Mouse (Mus musculus): ENCODE measurements around the gene Stt3b. TPM values are rescaled to one million over a fixed set of nuclear protein-coding genes. Genes with fewer than 3 reads are reported as not detected.

Stt3b gene
- polyA plus RNA-seq, 1 experiment from 2014 or later = 104 TPM

DNA sequence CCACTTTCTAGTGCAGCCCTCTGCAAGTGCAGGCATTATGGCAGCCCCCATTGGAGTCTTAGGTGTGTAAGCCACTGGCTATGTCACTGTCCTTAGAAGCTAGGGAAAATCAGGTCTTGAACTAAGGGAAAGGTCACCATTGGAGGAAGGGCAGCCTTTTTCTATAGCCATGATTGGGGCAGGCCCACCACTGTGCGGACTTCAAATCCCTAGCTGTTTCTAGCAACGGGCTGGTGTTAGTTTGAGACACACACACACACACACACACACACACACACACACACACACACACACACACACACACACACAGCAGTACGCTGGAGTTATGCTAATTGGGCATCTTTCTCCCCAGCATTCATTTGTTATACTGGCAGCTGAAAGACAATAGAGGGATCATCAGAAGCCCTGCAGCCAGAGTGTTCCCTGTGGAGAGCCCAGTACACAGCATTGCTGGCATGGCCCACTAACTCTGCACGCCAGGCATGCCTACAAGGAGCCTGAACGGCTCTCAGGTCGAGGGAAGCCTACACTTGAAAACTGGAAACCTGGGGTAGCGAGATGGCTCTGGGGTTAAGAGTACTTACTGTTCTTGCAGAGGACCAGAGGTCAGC, 85.4 kb downstream of the Stt3b start:
- peak; percentile 80 for ATAC-seq (ENCODE audit: low read depth)
- 27% methylated on average over 7 of the region's 7 CpGs for WGBS
- no peak overlapping the region for H3K9ac ChIP-seq

DNA sequence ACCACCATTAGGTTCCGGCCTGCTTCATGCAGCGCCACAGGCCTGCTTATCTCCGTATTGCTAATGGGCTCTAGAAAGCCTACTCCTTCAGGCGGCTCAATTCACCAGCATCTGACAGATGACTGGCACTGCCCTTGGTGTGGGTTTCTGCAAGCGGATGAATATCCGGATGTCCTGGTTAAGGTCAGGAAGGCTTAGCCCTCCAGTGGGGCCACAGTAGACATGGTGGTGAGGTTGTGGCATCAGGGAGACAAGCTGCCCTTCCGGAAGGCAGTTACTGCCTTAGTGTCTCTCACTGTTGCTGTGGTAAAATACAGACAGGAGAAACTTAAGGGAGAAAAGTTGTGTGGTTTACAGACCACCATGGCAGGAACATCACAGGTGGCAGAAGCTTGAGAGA, 89.0 kb downstream of the Stt3b start:
- no peaks in the 10 kb centered on the region for H3K36me3 ChIP-seq
- no peaks in the 10 kb centered on the region for H3K27me3 ChIP-seq
- H3K27ac ChIP-seq (replicated peaks) = no peak overlapping the region
- no peak overlapping the region for H3K4me3 ChIP-seq
- H3K4me1 ChIP-seq (replicated peaks) = 0 out of 2 replicates have a peak, but pooled peaks cover 9% of the 10 kb centered on the region
- no peak for ATAC-seq (ENCODE audit: low read depth)
- 93% methylated on average over 7 of the region's 7 CpGs for WGBS
- no peak overlapping the region for H3K9ac ChIP-seq
- no peak overlapping the region for H3K4me2 ChIP-seq
- H3K9me3 ChIP-seq = no peaks in the 10 kb centered on the region

More for the DNA sequence above, 85.4 kb downstream of the Stt3b start:
- H3K27ac ChIP-seq (replicated peaks) = no peak overlapping the region
- no peaks in the 10 kb centered on the region for H3K36me3 ChIP-seq
- no peaks in the 10 kb centered on the region for H3K27me3 ChIP-seq
- no peak overlapping the region for H3K4me2 ChIP-seq
- no peaks in the 10 kb centered on the region for H3K9me3 ChIP-seq
- H3K4me3 ChIP-seq = no peak overlapping the region
- H3K4me1 ChIP-seq (replicated peaks) = peaks cover 9% of the 10 kb centered on the region; the same call in 1 of the 2 replicates

DNA sequence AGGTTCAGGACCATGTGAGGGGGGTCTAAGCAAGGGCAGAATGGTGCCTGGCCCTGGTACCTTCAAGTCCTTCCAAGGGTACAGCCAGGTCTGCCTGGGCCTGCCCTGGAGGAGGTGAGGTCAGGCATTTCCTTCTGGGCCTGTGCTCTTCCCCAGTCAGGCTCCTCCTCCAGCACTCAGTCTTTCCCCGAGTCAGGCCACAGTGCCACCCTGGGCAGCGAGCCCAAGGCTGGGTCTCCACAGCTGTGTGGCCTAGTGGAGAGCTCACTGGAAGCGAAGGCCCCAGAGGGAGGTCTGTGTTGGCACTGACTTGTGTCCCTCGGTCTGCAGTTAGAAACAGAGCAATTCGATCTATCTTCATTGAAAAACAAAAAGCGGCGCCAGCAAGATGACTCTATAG, 89.8 kb downstream of the Stt3b start:
- H3K36me3 ChIP-seq = no peaks in the 10 kb centered on the region
- no peaks in the 10 kb centered on the region for H3K27me3 ChIP-seq
- no peak overlapping the region for H3K9ac ChIP-seq
- H3K4me3 ChIP-seq = no peak overlapping the region
- no peak overlapping the region for H3K27ac ChIP-seq (replicated peaks)
- H3K9me3 ChIP-seq = no peaks in the 10 kb centered on the region
- 83% methylated on average over 7 of the region's 7 CpGs for WGBS
- H3K4me1 ChIP-seq (replicated peaks) = peaks cover 13% of the 10 kb centered on the region
- no peak for ATAC-seq (ENCODE audit: low read depth)
- H3K4me2 ChIP-seq = no peak overlapping the region

DNA sequence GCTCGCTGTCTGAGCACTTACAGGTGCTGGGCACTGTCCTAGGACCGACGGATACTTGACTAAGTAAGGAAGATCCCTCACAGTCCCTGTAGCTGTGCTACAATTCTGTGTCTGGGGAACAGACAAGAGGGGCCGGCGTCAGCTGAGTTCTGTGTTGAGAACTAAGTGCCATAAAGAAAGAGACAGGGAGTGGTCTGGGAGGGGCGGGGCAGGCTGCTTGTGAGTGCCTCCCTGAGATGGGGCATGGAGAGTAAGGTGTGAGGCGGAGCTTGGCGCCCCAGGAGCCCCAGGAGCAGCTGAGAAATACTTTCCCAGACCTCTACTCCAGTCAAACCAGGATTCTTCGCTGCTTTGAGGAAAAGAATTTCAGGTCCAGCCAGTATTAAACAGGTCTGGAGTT, 92.2 kb downstream of the Stt3b start:
- ATAC-seq (ENCODE audit: low read depth) = no peak
- WGBS = 18% methylated on average over 9 of the region's 9 CpGs
- Histone ChIP-seq H3K4me2 (no peak overlapping the region), H3K9ac (no peak overlapping the region), H3K9me3 (no peaks in the 10 kb centered on the region), H3K27me3 (no peaks in the 10 kb centered on the region), H3K4me3 (no peak overlapping the region), H3K36me3 (no peaks in the 10 kb centered on the region), H3K4me1 (replicated peaks) (peaks cover 10% of the 10 kb centered on the region), H3K27ac (replicated peaks) (no peak overlapping the region)

DNA sequence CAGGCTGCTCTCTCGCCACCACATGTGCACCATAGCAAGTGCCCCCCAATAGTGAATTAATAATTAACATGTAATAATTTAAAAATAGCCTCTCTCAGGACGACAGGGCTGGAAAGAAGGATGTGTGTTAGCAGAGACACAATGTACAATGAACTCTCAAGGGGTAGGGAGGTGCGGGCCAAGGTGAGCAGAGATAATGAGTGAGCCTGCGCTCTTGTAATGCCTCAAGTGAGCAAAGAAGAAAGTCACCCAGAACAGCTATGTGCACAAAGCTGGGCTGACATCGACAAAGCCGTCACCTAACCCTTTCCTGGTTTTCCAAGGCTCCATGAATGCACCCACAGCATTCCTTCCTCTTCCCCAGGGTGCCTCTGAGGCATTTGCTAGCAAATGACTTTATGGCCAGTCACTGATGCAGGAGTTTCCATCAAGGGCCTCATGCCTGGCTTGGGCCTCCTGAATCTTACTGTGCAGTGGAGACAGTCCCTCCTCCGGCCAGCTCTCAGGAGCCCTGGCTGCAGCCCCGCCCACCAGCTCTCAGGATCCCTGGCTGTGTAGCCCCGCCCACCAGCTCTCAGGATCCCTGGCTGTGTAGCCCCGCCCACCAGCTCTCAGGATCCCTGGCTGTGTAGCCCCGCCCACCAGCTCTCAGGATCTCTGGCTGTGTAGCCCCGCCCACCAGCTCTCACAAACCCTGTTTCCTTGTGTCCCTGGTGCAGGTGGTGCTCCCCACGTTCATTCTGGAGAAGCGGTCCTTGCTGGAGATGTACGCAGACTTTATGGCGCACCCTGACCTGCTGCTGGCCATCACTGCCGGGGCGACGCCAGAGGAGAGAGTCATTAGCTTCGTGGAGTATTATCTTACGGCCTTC, 94.2 kb downstream of the Stt3b start:
- H3K4me3 ChIP-seq = no peak overlapping the region
- no peak overlapping the region for H3K9ac ChIP-seq
- H3K4me2 ChIP-seq = peak overlapping the region; percentile 11
- ATAC-seq (ENCODE audit: low read depth) = no peak; the same call in 1 of the 2 replicates
- whole genome bisulfite sequencing = 17% methylated on average over 21 of the region's 21 CpGs
- H3K36me3 ChIP-seq = no peaks in the 10 kb centered on the region
- no peak overlapping the region for H3K27ac ChIP-seq (replicated peaks)
- no peaks in the 10 kb centered on the region for H3K9me3 ChIP-seq
- peaks cover 10% of the 10 kb centered on the region for H3K4me1 ChIP-seq (replicated peaks)
- H3K27me3 ChIP-seq = no peaks in the 10 kb centered on the region

DNA sequence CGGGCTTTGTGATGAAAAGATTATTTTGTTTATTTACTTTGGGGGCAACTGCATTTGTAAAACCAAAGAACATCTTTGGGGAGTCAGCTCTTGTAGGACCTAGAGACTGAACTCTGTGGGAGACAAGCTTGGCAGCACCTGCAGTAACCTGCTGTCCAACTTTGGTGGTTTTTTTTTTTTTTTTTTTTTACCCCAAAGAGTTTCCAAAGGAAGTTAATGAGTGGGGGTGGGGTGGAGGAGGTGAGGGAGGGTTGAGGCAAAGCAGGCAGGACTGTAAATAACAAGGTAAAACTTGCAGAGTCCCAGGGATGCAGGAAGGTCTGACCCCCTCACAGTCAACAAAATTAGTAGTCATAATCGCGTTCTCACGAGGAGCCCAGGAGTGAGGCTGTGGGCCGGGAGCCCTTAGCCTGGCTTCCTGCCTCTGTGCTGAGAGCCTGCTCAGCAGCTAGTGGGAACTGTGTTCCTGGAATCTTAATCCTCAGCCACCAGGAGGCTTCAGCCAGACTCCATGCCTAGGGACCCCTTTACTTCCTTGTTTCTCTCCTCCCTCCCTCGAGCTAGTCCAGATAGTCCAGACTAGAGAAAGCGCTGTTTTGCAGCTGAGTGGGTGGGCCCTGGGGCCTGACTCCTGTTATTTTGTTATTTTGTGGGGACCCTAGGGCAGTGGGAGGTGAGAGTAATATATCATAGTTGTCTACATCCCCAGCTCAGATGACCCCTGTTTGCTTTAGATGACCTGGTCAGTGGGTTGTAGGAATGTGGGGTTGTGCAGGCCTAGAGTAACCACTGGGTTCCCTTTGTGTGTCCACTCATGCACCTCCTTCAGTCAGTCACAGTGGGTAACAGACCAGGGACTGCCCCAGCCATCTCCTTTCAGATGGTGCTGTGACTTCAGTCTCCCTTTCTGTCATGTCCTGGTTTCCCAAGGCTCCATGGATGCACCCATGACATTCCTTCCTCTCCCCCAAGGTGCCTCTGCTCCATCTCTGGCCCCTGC, 95.3 kb downstream of the Stt3b start:
- 15% methylated on average over 7 of the region's 7 CpGs for WGBS
- peaks cover 10% of the 10 kb centered on the region for H3K4me1 ChIP-seq (replicated peaks)
- ATAC-seq (ENCODE audit: low read depth) = no peak

DNA sequence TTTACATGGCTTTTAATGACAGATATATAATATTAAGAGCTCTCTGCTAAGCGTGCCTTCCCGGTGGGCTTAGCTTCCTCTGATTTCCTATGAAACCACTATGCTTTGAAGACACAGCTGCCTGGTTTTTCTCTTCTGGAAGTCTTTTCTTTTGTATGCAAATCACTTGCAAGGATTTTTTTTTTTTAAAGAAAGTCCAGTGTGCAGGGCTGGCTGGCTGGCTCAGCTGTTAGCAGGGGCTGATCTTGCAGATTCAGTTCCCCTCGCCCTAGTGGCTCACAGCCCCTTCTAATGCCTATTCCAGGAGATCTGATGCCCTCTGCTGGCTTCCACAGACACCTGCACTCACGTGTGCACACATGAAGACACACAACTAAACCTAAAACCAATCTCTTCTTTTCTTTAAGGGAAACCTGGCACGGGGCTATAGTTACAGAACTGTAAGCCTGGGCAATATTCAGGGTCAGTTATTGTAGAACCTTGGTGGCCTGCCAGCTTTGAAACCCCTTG, 96.4 kb downstream of the Stt3b start:
- H3K9me3 ChIP-seq = no peaks in the 10 kb centered on the region
- no peak overlapping the region for H3K9ac ChIP-seq
- no peak overlapping the region for H3K27ac ChIP-seq (replicated peaks)
- 86% methylated on average over 5 of the region's 5 CpGs for WGBS
- H3K36me3 ChIP-seq = no peaks in the 10 kb centered on the region
- no peak for ATAC-seq (ENCODE audit: low read depth)
- no peak overlapping the region for H3K4me2 ChIP-seq
- H3K4me1 ChIP-seq (replicated peaks) = peaks cover 10% of the 10 kb centered on the region
- no peak overlapping the region for H3K4me3 ChIP-seq
- no peaks in the 10 kb centered on the region for H3K27me3 ChIP-seq

More for the DNA sequence above, 95.3 kb downstream of the Stt3b start:
- Histone ChIP-seq H3K9me3 (no peaks in the 10 kb centered on the region), H3K4me3 (no peak overlapping the region), H3K27me3 (no peaks in the 10 kb centered on the region), H3K27ac (replicated peaks) (0 out of 2 replicates have a peak overlapping the region, but pooled peaks have one; percentile 13), H3K9ac (no peak overlapping the region), H3K4me2 (no peak overlapping the region), H3K36me3 (no peaks in the 10 kb centered on the region)

DNA sequence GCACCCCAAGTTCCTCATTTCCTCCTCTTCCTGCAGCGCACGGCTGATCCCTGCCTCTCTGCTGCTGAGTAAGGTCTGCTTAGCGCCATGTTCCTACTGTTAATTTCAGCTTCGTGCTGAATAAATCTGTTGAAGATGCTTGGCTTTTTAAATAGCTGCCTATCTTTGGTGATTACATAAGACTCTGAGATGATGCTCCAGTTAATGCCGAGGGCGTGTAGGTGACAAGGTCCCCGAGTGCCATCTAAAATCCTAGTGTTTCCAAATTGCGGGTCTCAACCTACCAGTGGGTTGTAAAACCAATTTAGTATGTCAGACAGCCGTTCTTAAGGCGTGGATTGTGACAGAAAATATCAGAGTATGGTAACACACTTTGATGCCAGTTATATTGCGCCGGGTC, 99.7 kb downstream of the Stt3b start:
- Histone ChIP-seq H3K9ac (no peak overlapping the region), H3K27me3 (no peaks in the 10 kb centered on the region), H3K4me3 (no peak overlapping the region), H3K36me3 (no peaks in the 10 kb centered on the region), H3K4me1 (replicated peaks) (peaks cover 10% of the 10 kb centered on the region), H3K4me2 (no peak overlapping the region), H3K9me3 (no peaks in the 10 kb centered on the region), H3K27ac (replicated peaks) (no peak overlapping the region)
- ATAC-seq (ENCODE audit: low read depth) = no peak
- 84% methylated on average over 12 of the region's 12 CpGs for WGBS

DNA sequence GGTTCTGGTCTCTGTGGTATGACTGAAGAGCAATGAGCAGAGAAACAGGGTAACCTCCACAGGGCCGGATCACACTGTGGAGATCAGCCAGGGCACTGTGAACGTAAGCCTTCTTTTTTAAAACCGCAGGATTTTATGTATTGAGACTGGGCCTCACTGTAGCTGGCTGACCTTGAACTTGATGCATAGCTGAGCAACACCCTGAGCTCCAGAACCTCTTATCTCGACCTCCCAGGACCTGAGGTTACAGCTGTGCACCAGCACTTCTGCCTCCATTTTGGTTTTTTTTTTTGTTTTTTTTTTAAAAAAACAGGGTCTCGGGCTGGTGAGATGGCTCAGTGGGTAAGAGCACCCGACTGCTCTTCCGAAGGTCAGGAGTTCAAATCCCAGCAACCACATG, 100.5 kb downstream of the Stt3b start:
- Histone ChIP-seq H3K27me3 (no peaks in the 10 kb centered on the region), H3K4me1 (replicated peaks) (peaks cover 12% of the 10 kb centered on the region), H3K4me3 (no peak overlapping the region), H3K36me3 (no peaks in the 10 kb centered on the region), H3K9ac (no peak overlapping the region), H3K27ac (replicated peaks) (no peak overlapping the region), H3K9me3 (no peaks in the 10 kb centered on the region), H3K4me2 (no peak overlapping the region)
- no peak for ATAC-seq (ENCODE audit: low read depth)
- 86% methylated on average over 7 of the region's 7 CpGs for WGBS

DNA sequence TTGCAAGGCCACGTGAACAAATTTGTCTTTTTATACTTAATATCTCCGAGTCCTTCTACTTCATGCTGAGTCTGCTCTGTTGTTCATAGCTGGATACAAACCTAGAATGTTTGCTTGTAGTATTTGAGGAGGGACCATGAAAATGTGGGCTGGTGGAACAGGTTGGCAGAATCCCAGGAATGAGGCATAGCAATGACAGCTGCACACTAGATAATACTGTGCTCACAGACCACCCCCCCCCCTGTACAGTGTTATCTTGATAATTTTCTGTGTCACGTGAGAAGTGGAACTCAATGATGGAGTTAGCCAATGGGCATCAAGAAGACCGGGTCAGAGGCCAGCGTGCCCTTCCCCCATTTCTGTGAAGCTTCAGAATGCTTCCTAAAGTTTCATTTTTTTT, 104.0 kb downstream of the Stt3b start:
- H3K4me1 ChIP-seq (replicated peaks) = peaks cover 12% of the 10 kb centered on the region
- no peak for ATAC-seq (ENCODE audit: low read depth)
- H3K36me3 ChIP-seq = no peaks in the 10 kb centered on the region
- H3K27me3 ChIP-seq = no peaks in the 10 kb centered on the region
- H3K9ac ChIP-seq = no peak overlapping the region
- H3K4me3 ChIP-seq = no peak overlapping the region
- WGBS = 66% methylated on average over 5 of the region's 5 CpGs
- no peaks in the 10 kb centered on the region for H3K9me3 ChIP-seq
- H3K27ac ChIP-seq (replicated peaks) = no peak overlapping the region
- no peak overlapping the region for H3K4me2 ChIP-seq

DNA sequence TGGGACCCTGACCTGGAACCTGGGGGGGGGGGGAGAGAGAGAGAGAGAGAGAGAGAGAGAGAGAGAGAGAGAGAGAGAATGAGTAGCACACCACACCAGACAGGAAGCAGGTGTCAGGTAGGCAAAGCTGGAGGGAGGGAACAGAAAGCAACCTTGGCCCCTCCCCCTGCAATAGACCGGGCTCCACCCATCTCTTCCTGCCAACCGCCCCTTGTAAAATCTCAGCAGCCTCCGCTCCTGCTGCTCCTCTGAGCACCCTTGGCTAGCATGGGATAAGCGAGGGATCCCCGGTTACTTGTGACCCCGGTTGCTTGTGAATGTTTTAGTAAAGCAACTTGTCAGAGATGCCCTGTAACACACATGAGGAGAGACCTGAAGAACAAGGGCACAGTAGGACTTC, 104.7 kb downstream of the Stt3b start:
- peaks cover 12% of the 10 kb centered on the region for H3K4me1 ChIP-seq (replicated peaks)
- H3K27ac ChIP-seq (replicated peaks) = no peak overlapping the region
- no peaks in the 10 kb centered on the region for H3K9me3 ChIP-seq
- no peak overlapping the region for H3K9ac ChIP-seq
- no peak for ATAC-seq (ENCODE audit: low read depth)
- no peak overlapping the region for H3K4me2 ChIP-seq
- no peak overlapping the region for H3K4me3 ChIP-seq
- 5% methylated on average over 6 of the region's 6 CpGs for WGBS
- no peaks in the 10 kb centered on the region for H3K36me3 ChIP-seq
- H3K27me3 ChIP-seq = no peaks in the 10 kb centered on the region

Measured in neural tube, embryonic 13.5 days (tissue).